Mouse (Mus musculus) olfactory bulb, adult 2 months (tissue): ENCODE results near the gene Rab14.

ENCODE experiments used
- CTCF ChIP-seq: fragments of 200-500 bp; IDR thresholded peaks from 2 replicates; pipeline ENCODE4 v1.5.1; 2012; ENCODE audit warnings: low read depth, mild to moderate bottlenecking, low read length, moderate library complexity; ENCODE audit not compliant: insufficient read depth
- POLR2A ChIP-seq: fragments of 200-500 bp; IDR thresholded peaks from 2 replicates; pipeline ENCODE4 v1.6.1; 2012; ENCODE audit warnings: mild to moderate bottlenecking, low read depth, low read length, moderate library complexity; ENCODE audit not compliant: insufficient read depth

DNA sequence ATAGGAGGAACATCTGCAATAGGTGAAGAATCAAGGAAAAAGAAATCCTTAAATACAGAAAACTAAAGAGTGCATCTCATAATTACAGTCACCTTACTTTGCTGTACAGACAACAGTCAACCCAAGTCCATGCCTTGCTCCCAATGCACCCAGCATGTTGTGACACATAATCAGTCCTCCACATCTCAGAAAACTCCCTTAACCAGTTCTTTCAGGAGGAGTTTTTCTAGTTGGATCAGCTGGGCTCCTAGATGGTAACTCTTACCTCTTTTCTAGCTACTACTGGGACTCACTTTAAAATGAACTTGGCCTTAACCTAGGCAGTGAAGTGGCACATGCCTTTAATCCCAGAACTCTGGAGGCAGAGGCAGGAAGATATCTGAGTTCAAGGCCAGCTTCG lies 6.9 kb downstream of the Rab14 start:
- TF ChIP-seq POLR2A (no peak), CTCF (no peak)
